Mouse (Mus musculus) T-helper 1 cell (primary cell): ENCODE measurements around the gene Olfr61.
"Not testable (repeated sequence)": the region's sequence is repeated elsewhere in the genome, so short reads cannot be mapped to it uniquely, and the experiment has no call there.

Experiments
- in situ Hi-C: fragments of 300-600 bp; cut with MboI, MseI; formaldehyde crosslinking; loops from one replicate; pipeline ENCODE4 v1.15.1; 2025; ENCODE audit warnings: high pct_unique_total_duplicates

Gene Olfr61

DNA sequence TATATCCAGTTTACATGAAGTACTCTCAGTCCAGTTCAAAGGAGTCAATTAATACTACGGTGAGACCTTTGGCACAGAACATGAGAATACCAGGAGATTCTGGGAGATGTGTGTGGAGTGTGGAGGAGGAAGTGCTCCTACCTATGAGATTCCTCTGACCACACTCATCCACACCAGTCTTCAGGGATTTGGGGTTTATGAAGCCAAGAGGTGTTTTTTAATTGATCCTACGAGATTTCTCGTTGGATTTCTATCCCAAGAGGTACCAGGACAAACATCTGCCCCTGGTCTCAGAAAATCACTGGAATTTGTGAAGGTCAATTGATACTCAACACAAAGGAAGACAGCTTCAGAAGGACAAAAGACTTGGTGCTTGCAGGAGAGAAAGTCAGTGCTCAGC lies at the start of gene Olfr61:
Gene Olfr61 (plus strand): TSS at position 301 of the 400 bp plus-strand sequence.
- in situ Hi-C loops = not testable (repeated sequence)

DNA sequence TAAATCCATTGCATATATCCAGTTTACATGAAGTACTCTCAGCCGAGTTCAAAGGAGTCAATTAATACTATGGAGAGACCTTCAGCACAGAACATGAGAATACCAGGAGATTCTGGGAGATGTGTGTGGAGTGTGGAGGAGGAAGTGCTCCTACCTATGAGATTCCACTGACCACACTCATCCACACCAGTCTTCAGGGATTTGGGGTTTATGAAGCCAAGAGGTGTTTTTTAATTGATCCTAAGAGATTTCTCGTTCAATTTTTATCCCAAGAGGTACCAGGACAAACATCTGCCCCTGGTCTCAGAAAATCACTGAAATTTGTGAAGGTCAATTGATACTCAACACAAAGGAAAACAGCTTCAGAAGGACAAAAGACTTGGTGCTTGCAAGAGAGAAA lies 27.8 kb upstream of the Olfr61 start, which contains the start of gene Olfr46:
Gene Olfr46 (plus strand): TSS at position 301 of the 400 bp plus-strand sequence.
- in situ Hi-C loops = not testable (repeated sequence)

DNA sequence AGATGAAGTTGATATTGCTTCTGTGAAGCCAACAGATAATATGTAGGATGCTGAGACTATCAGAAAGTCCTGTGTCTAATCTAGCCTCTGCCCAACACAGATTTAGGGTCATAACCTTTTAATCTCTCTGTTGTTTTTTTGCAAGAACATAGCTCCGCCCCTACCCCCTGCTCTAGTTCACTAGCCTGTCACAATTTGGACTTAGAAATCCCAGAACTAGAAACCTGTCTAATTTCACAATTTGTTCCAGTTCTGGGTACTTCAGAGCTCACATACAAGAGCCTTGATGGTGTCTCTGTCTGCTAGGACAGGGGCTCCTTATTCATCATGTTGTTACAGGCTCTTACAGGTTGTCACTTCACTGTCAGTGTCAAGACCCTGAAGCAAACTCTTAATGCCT lies 1.8 kb downstream of the Olfr61 start:
- in situ Hi-C loops = no loop called here

GRCm38 (mm10) chr7:140646152-140646551 lies 17.4 kb downstream of the Olfr61 start, which contains the start of gene Olfr53:
Gene Olfr53, plus strand, starts transcription at chr7:140646452.
- in situ Hi-C loops = no loop called here

GRCm38 (mm10) chr7:140659630-140660029 lies 30.9 kb downstream of the Olfr61 start, which contains the start of gene Olfr539:
Gene Olfr539, plus strand, starts transcription at chr7:140659930.
- in situ Hi-C loops = no loop called here

- in situ Hi-C loops = not testable (repeated sequence)
Observed at GRCm38 (mm10) chr7:140670693-140671092, 41.9 kb downstream of the Olfr61 start.

DNA sequence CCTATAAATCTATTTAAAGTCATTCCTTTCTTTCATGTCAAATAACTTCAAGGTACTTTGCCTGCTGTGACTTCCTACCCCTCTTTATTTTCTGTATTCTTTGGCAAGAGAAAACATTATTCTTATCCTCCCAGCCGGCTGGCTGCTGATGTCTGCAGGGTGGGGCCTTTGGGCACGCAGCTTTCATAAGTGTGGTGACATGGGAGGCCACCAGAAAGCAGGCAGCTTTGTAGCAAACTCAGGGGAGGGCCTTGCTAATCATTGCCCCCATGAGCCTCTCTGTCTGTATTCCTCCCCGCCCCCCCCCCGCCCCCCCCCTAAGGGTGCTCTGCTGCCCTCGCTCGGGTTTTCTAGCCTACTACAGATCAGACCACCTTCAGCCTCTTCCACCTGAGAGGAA lies 47.1 kb downstream of the Olfr61 start:
- in situ Hi-C loops = no loop called here

GRCm38 (mm10) chr7:140679591-140679990 lies 50.8 kb downstream of the Olfr61 start:
- in situ Hi-C loops = not testable (repeated sequence)

- in situ Hi-C loops = no loop called here
Observed at GRCm38 (mm10) chr7:140681651-140682050, 52.9 kb downstream of the Olfr61 start, which contains the start of gene Olfr45. Gene Olfr45, plus strand, starts transcription at chr7:140681951.
